Mouse (Mus musculus) mouse trophoblast stem cell (cell line): ENCODE measurements around the gene Prelid3b.

Experiments
- in situ Hi-C, 2 experiments: fragments of 300-500 bp; cut with MseI, MboI; formaldehyde crosslinking; loops; 2 replicates in 1 of 2; 3 replicates in 1 of 2; pipeline ENCODE4 v1.15.1; 2025

Gene Prelid3b

DNA sequence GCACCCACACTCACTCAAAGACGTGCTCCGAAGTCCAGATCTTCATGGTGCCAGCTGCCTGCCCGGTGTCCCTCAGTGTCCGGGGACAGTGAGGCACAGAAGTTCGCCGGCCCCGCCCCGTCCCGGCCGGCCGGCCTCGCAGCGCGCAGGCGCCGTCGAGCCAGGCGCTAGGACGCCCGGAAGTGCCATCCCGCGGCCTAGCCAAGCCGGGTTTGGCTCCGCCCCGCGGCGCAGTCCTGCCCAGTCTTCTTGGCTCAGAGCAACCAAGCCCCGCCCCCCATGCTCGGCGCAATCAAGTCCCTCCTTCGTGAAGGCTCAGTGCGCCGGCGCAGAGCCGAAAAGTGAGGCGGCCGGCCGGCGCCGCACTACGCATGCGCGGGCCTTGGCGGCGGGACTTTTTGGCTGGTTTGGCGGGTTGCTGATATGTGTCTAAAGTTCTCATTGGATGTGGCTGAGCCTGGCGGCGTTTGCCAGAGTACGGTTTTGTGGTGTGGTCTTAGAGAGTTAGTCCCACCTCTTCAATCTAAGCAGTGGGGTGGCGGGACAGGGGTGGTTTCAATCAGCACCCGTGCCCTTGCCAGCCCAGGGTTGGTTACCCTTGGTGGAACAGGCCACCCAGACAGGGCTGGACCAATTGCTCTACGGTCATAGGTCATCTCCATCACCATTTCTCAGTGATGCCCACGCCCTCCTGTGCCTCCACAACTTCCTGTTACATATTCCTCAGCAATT is at the start of gene Prelid3b:
TSS of gene Prelid3b (minus strand) at position 264 of the 732 bp plus-strand sequence.
- in situ Hi-C loops = no loop called here

DNA sequence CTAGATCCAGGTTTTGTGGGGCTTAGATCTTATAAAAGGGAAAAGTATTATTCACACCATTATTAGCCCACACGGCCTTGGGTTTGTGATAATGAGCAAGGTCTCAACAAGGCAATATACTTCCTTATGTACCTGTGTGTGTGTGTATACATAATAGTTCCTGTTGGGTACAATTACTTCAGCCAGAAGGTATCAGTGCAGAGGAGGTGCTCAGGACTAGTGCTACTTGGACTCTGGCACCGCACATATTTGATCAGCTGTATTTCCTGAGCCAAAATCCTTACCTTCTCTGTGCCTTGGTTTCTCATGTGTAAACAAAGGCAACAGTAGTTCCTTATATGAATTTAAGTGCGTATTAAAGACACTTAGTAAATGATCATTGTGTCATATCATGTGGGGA is 49.3 kb upstream of the Prelid3b start:
- in situ Hi-C loops = no loop called here

DNA sequence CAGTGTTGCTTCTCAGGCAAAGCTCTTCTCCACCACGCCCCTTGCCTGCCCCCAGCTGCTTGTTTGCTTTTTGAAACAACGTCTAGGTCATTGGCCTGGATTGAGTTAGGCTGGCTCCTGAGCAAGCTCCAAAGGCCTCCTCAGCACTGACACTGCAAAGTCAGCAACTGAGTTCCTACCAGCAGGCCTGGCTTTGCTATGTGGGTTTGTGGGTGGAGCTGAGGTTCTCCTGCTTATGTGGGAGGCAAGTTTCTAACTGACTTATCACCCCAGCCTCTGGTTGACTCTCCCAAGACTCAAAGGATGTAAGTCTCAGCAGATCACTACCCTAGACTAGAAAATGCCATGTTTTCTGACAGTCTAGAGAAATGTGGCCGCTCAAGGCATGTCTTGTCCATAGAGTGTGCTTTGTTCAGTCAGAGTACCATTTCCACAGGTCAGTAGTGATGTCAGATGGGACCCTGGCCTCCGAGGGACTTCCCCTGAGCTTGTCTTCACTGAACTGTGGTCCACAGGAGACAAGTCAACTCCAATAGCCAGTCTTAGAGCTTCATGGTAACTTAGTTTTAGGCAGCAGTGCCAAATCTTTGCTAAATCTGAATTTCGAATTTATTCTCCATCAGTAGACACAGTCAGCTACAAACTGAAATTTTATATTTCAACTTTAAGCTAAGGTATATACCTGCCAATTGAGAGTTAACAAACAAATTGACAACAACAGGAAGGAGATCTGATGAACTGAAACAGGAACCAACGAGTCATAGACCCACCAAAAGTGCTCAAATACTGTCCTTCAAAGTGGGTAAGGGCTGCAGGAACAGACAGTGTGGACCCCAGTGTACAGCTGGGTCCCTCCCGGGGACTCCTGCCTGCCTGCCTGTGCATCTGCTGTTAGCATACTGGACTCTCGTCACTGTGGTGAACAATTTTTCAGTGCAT is 44.5 kb upstream of the Prelid3b start:
- in situ Hi-C loops = no loop called here

DNA sequence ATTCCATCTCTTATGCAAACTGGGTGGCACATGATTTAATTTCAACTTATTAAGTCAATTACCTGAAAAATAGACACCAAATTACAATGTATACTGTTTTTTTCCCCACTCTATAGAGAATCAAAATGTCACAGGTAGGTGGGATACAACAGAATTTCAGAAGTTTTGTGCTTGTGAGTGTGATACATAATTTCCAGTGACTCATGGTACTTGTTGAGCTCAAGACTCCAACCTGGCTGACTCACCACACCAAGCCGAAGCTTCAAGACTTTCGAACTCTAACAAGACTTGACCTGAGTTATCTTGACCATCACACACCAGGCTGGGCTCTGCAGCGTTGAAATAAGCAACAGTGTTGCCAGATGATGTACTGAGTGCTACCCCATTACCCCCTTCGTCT is 42.0 kb upstream of the Prelid3b start:
- in situ Hi-C loops = no loop called here

DNA sequence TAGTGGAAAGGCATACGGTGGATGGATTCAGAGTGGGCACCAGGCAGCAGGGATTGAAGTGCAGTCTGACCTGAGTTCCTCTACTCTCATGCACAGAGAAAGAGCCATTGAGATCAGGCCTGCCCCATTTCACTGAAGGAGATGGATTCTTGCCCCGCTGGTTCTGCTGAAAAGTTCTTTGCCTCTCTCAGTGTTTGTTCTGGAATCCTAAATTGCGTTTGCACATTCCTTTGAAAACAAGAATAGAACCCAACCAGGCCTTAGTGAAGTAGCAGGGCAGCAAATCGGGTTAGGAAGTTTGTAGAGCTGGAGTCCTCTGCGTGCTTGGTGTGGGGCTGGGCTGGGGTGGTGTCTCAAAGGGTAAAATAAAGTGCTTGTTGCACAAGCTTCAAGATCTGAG is 40.9 kb upstream of the Prelid3b start:
- in situ Hi-C loops = no loop called here

DNA sequence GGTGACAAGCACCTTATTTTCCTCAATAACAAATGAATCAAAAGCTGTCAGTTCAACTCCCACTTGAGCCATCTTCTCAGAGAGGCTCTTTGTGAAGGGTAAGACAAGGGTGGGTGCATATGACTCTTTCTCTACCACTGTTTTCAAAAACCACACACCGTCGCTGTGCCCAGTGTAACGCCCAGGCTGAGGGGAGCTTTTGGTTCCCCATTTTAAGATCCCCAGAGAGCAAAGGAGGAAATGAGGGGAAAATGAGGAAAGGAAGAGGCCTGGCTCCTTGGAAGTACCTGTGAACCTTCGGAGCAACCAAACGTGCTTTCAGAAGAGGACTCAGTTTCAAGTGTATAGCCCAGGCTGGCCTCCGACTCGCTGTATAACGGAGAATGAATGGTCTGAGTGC is 36.9 kb upstream of the Prelid3b start:
- in situ Hi-C loops = loop anchor here in 1 of 2 experiments (10.0 kb wide), 1 partner anchor 155 kb away; no protein-coding TSS in a partner anchor

DNA sequence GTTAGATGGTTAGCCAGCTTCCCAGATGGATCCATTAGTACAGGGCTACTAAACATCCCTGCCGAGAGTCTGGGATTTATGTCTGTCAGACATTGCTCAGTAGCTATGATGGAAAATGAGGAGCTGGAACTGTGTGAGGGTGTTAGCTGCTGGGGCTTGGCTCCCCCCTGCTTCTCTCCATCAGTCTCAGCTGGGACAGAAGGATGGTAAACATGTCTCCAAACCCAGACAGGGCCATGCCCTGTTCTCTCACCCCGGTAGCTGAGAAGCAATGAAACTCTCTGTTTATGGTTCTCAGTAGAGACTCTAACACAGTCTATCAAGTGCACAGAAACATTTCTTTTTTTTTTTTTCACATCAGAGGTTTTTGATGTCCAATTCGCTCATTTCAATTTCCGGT is 35.1 kb upstream of the Prelid3b start:
- in situ Hi-C loops = loop anchor here in 1 of 2 experiments (10.0 kb wide), 1 partner anchor 157 kb away; no protein-coding TSS in a partner anchor

DNA sequence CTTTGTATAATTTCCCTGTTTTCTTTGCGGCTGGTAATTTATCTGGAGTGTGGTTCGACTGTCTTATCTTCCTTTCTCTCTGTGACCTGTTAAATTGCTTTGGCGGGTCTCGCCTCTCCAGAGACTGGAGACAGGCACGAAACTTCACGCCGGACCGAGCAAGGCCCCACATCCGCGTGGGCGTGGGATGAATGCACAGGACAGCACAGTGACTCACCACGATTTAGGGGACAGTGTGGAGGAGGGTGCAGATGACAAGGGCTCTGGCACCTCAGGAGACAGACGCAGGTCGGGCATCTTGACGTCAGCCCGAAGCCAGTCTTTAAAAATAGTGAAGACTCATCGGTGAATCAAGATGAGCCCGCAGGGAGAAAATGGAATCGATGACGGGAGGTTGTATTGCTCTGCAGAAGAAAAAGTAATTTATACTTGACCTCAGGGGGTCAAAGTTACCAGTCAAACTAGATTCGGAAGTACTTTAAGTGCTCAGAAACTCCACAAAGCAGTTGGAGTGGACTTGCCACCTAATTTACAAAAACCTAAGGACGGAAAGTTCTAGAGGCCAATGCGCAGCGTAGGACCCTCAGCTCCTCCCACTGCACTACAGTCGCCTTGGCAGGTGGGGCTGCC is 30.1 kb upstream of the Prelid3b start:
- in situ Hi-C loops = loop anchor here in 1 of 2 experiments (10.0 kb wide), 1 partner anchor 162 kb away; no protein-coding TSS in a partner anchor

DNA sequence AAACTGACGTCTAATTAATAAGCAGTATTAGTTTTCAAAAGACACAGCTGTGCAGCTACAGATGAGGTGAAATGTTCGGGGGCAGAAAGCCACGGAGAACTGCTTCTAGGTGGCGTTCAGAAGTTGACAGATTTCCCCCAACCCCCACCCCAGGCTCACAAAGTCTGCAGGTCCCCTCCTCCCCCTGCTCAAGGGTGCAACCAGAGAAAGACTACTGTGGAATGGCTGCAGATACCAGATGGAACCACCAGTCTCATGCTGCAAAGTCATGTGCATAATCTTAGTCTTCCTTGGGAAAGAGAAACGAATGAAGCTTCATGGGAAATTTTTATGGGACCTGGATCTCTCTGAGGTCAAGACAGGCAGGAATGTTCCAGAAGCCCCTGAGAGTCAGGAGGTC is 29.4 kb upstream of the Prelid3b start:
- in situ Hi-C loops = loop anchor here in 1 of 2 experiments (10.0 kb wide), 1 partner anchor 162 kb away; no protein-coding TSS in a partner anchor

DNA sequence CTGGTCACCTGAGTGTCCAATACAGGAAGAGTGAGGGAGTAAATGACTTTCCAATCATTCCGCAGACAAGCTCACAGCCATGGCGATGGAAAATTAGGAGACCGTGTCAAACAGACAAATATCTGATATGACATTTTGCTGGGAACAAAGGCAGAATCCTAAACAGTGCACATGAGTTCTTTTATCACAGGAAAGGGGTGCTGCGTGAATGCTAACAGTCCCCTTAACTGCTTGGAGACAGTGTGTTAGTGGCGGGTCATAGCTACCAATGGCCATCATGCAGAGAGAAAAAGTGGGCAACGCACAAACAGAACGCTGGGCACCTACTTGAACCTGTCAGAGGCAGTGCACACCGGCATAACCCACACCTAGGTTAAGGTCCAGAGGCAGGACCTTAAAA is 28.6 kb upstream of the Prelid3b start:
- in situ Hi-C loops = loop anchor here in 1 of 2 experiments (10.0 kb wide), 1 partner anchor 163 kb away; no protein-coding TSS in a partner anchor

DNA sequence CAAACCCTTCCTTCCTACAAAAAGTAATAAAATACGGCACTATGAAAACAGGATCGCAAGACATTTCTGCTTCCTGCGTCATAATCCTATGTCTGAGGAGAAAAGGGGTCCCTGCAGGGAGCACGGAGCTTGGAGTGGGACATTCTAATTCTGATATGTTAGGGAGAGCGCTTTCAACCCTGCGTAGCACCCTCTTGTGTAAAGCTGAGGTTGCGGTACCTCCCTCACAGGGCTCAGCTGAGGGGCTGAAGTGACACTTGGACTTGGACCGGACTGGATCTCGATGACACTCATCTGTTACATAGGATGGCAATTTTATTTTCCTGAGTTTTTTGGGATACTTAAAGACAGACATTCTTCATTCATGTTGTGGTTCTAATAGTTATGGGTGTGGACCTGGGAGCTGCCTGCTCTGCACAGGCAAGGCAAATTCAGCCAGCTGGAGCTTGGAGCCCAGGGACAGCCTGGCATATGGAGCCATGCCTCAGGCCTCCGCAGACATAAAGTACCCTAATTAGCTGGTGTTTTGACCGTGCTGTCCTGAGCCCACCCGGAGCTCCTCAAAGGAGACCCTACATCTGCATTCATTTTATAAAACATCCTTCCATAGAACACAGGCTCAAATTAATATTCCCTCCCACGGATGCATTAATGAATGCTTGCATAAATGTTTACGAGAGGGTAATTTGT is 28.1 kb upstream of the Prelid3b start:
- in situ Hi-C loops = loop anchor here in 1 of 2 experiments (10.0 kb wide), 1 partner anchor 164 kb away; no protein-coding TSS in a partner anchor

DNA sequence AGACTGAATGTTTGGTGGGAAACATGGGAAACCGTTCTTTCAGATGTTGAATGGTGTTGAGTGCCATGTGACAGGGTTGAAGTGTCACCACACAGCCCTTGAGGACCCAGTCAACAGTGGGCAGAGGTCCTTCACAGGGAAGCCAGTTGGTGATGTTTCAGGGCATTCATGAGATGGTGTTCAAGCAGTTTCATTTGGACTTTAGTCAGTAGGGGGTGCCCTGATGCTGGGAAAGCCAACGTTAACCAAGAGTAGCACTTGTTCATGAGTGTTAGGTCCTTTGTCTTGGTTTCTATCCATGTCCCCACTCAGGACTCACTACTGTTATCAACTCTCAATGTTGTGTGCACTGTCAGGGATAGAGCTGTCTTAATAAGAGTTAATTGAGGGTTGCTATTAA is 20.0 kb upstream of the Prelid3b start:
- in situ Hi-C loops = no loop called here

DNA sequence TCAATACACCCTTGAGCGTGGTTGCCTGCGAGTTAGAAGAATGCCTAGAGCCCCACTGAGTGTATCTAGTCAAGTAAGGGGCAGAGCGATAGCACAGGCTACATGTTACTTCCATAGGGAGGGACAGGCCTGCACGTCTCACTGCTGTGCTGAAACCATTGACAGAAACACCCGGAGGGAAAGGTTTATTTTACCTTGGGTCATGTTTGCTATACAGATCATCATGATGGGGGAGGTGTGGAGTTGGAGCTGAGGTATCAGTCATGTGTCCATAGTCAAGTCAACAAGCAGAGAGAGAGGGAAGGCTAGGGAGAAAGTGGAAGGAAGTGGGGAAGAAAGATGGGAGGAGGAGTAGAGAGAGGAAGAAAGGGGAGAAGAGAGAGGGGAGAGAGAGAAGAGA is 14.1 kb upstream of the Prelid3b start:
- in situ Hi-C loops = no loop called here

DNA sequence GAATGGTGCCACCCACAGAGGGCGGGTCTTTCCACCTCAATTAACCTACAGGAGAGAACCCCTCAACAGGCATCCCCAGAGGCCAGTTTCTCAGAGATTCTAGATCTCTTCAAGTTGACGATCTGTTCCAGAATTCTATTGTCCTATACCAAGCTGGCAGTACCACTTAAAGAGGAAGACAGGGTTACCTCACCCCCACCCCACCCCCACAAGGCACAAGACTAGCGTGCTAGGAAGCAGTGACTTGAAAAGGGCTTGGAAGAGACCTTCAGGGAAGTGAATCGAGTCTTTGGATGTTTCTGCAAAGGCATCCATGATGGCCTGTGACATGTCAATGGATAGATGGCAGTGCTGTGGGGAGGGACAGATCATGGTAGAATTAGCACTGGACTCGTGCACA is 5.9 kb upstream of the Prelid3b start:
- in situ Hi-C loops = no loop called here

DNA sequence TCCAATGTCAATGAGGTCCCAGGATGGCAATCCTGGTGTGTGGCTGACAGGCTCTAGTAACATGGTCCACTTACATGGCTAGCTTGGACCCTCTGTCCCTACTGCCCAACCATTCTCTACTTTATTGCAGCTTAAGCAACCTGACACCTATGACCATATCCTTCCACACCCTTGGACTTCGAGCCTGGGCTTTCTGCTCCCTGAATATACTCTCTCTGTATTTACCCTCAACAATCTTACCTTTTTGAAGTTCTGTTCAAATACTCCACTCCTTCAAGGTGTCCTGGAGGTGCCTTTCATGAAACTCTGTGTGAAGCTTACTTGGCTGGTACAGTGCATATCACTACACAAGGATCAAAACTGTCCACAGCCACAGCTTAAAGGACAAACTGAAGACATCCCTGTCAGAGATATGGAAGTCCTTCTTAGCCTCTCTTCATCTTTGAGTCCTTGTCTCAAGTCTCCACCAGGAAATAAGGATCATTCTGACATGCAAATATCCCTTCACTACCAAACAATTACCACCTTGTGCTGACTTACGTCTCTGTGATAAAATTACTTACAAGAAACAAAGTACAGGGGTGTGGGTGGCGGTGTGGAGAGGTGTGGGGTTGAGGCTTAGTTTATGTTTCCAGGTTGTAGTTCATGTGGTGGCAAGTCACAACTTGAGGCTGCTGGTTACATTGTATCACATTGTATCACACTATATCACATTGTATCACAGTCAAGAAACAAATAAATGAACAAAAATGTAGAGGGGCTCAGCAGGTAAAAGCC is 4.8 kb upstream of the Prelid3b start:
- in situ Hi-C loops = no loop called here

DNA sequence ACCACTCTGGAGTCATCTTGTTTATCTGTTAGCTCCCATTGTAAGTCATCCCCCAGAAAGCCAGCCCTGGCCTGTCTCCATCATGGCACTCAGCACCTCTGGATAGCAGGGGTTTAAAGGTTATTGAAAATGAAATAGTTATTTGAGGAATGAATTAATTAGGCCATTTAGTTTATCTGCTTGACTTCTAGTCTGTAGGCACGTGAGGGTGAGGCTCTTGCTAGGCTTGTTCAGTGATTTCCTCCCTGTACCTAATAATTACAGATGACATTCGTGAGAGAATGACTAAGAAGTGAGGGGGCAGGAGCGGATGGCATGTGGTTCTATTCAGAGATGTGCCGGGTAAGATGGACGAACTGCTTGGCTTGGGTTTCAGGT is 658 bp upstream of the Prelid3b start:
- in situ Hi-C loops = no loop called here

DNA sequence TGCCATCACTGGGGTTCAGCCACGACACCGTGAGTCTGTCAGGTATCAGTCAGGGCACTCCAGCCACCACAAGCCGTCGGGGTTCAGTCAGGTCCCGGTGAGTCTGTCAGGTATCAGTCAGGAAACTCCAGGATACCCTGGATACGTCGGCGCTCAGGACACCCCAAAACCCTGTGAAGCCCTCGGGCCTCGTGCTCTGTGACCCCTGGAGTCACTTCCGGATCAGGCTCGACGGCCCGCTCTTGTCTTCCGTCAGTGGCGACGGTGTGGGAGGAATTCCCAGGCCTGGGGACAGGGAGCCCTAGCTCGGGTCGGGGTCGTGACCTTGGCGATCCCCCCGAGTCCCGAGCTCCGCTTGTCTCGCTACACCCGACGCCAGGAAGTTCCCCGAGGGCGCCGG is 474 bp downstream of the Prelid3b start:
- in situ Hi-C loops = no loop called here

DNA sequence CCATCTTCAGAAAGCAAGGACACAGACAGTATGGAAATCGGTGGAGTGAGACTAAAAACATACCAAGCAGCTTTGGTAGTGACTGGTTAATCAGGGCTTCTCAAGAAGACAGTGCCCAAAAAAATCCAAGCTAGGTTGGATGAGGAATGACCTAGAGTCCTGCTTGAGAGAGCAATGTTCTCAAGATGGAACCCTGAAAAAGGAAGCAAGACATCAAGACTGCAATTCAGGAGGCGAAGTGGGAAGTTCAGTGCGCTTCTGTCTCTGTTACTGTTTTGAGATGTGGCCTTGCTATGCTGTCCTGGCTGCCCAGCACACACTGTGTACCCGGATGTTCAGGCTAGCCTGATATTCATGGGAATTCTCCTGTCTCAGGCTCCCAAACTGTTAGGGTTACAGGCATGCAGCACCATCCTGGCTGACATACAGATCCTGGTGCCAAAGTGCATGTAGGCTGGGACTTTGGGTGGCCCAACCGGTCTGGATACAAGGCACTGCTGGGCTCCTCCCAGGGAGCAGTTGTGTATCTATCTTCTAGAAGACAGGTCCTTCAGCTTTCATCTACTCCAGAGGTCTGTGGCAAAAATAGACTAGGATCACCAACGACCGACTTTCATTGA is 2.0 kb downstream of the Prelid3b start:
- in situ Hi-C loops = no loop called here

DNA sequence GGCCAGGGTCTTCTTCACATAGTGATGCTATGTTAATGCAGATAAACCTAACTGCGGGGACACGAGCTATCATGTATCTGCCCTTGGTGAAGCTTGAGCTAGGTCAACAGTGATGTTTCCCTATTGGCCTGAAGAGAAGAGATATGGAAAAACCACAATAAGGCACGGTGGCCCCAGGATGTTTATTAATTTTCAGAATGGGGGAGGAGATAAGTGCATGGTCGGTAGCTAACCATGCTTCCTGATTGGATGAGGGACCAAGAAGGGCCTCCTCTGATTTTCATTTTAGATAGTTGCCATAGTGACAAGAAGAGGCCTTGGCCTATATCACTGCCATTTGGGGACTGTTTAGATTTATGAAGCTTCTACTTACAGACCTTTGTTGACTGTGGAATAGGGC is 2.5 kb downstream of the Prelid3b start:
- in situ Hi-C loops = no loop called here
